Mouse (Mus musculus): ENCODE data around the gene Opcml. TPM values are rescaled to one million over a fixed set of nuclear protein-coding genes. Genes with fewer than 3 reads are reported as not detected.
A peak's percentile ranks its signal among the peaks of the same experiment; 100 is the strongest.

The Opcml gene
- polyA plus RNA-seq, 1 experiment from 2014 or later = 4.1 TPM

- H3K4me1 ChIP-seq = no peaks in the 10 kb centered on the region
- H3K9me3 ChIP-seq = no peaks in the 10 kb centered on the region
- H3K4me2 ChIP-seq = no peak overlapping the region
- no peak overlapping the region for H3K27ac ChIP-seq
- no peak overlapping the region for H3K9ac ChIP-seq
- WGBS = 64% methylated on average over 4 of the region's 4 CpGs
- no peaks in the 10 kb centered on the region for H3K36me3 ChIP-seq
- no peaks in the 10 kb centered on the region for H3K27me3 ChIP-seq (replicated peaks)
- H3K4me3 ChIP-seq (replicated peaks) = no peak overlapping the region
- ATAC-seq (ENCODE audit: insufficient read depth, low FRiP score, low read depth) = no peak
Observed at GRCm38 (mm10) chr9:28319021-28319755, 528.6 kb downstream of the Opcml start.

GRCm38 (mm10) chr9:28319802-28320201 is 529.2 kb downstream of the Opcml start:
- Histone ChIP-seq H3K27me3 (replicated peaks) (no peaks in the 10 kb centered on the region), H3K9ac (no peak overlapping the region), H3K36me3 (no peaks in the 10 kb centered on the region), H3K27ac (no peak overlapping the region), H3K4me2 (no peak overlapping the region), H3K4me3 (replicated peaks) (no peak overlapping the region), H3K9me3 (no peaks in the 10 kb centered on the region), H3K4me1 (no peaks in the 10 kb centered on the region)
- WGBS = 38% methylated on average over 1 of the region's 1 CpGs
- 0 out of 2 replicates have a peak, but pooled peaks have one; percentile 53 for ATAC-seq (ENCODE audit: insufficient read depth, low FRiP score, low read depth)

GRCm38 (mm10) chr9:28327985-28328384 is 537.4 kb downstream of the Opcml start:
- Histone ChIP-seq H3K4me1 (no peaks in the 10 kb centered on the region), H3K27ac (no peak overlapping the region), H3K9me3 (no peaks in the 10 kb centered on the region), H3K4me2 (no peak overlapping the region), H3K36me3 (no peaks in the 10 kb centered on the region), H3K9ac (no peak overlapping the region), H3K4me3 (replicated peaks) (no peak overlapping the region), H3K27me3 (replicated peaks) (no peaks in the 10 kb centered on the region)
- no peak for ATAC-seq (ENCODE audit: insufficient read depth, low FRiP score, low read depth)
- 47% methylated on average over 4 of the region's 4 CpGs for WGBS

GRCm38 (mm10) chr9:28328434-28328833 is 537.9 kb downstream of the Opcml start:
- 86% methylated on average over 2 of the region's 2 CpGs for WGBS
- Histone ChIP-seq H3K4me3 (replicated peaks) (no peak overlapping the region), H3K9ac (no peak overlapping the region), H3K36me3 (no peaks in the 10 kb centered on the region), H3K4me2 (no peak overlapping the region), H3K4me1 (no peaks in the 10 kb centered on the region), H3K9me3 (no peaks in the 10 kb centered on the region), H3K27ac (no peak overlapping the region), H3K27me3 (replicated peaks) (no peaks in the 10 kb centered on the region)
- ATAC-seq (ENCODE audit: insufficient read depth, low FRiP score, low read depth) = no peak

GRCm38 (mm10) chr9:28329477-28329876 is 538.9 kb downstream of the Opcml start:
- H3K27me3 ChIP-seq (replicated peaks) = no peaks in the 10 kb centered on the region
- H3K9me3 ChIP-seq = no peaks in the 10 kb centered on the region
- no peak overlapping the region for H3K4me2 ChIP-seq
- no peak overlapping the region for H3K4me3 ChIP-seq (replicated peaks)
- no peak overlapping the region for H3K9ac ChIP-seq
- no peaks in the 10 kb centered on the region for H3K4me1 ChIP-seq
- ATAC-seq (ENCODE audit: insufficient read depth, low FRiP score, low read depth) = no peak
- H3K27ac ChIP-seq = no peak overlapping the region
- no peaks in the 10 kb centered on the region for H3K36me3 ChIP-seq

- ATAC-seq (ENCODE audit: insufficient read depth, low FRiP score, low read depth) = no peak
- H3K36me3 ChIP-seq = no peaks in the 10 kb centered on the region
- no peak overlapping the region for H3K4me3 ChIP-seq (replicated peaks)
- no peak overlapping the region for H3K9ac ChIP-seq
- H3K4me2 ChIP-seq = peak overlapping the region; percentile 24; the same call in 1 of the 2 replicates
- no peak overlapping the region for H3K27ac ChIP-seq
- H3K4me1 ChIP-seq = no peaks in the 10 kb centered on the region
- no peaks in the 10 kb centered on the region for H3K9me3 ChIP-seq
- no peaks in the 10 kb centered on the region for H3K27me3 ChIP-seq (replicated peaks)
- WGBS = 23% methylated on average over 10 of the region's 10 CpGs
Observed at GRCm38 (mm10) chr9:28336511-28337208, 546.1 kb downstream of the Opcml start.

- Histone ChIP-seq H3K27ac (no peak overlapping the region), H3K9me3 (no peaks in the 10 kb centered on the region), H3K4me1 (no peaks in the 10 kb centered on the region), H3K4me2 (no peak overlapping the region), H3K36me3 (no peaks in the 10 kb centered on the region), H3K27me3 (replicated peaks) (no peaks in the 10 kb centered on the region), H3K4me3 (replicated peaks) (no peak overlapping the region), H3K9ac (no peak overlapping the region)
- ATAC-seq (ENCODE audit: insufficient read depth, low FRiP score, low read depth) = no peak
- 72% methylated on average over 2 of the region's 2 CpGs for WGBS
Observed at GRCm38 (mm10) chr9:28337837-28338236, 547.3 kb downstream of the Opcml start.

GRCm38 (mm10) chr9:28354978-28355377 is 564.4 kb downstream of the Opcml start:
- Histone ChIP-seq H3K27ac (no peak overlapping the region), H3K4me1 (no peaks in the 10 kb centered on the region), H3K27me3 (replicated peaks) (no peaks in the 10 kb centered on the region), H3K4me2 (no peak overlapping the region), H3K9me3 (no peaks in the 10 kb centered on the region), H3K36me3 (no peaks in the 10 kb centered on the region), H3K9ac (no peak overlapping the region), H3K4me3 (replicated peaks) (no peak overlapping the region)
- ATAC-seq (ENCODE audit: insufficient read depth, low FRiP score, low read depth) = no peak

- no peak overlapping the region for H3K9ac ChIP-seq
- no peak for ATAC-seq (ENCODE audit: insufficient read depth, low FRiP score, low read depth)
Observed at GRCm38 (mm10) chr9:28357946-28358345, 567.4 kb downstream of the Opcml start.

GRCm38 (mm10) chr9:28360691-28361090 is 570.1 kb downstream of the Opcml start:
- Histone ChIP-seq H3K27me3 (replicated peaks) (no peaks in the 10 kb centered on the region), H3K4me3 (replicated peaks) (no peak overlapping the region), H3K4me2 (no peak overlapping the region), H3K4me1 (no peaks in the 10 kb centered on the region), H3K9me3 (no peaks in the 10 kb centered on the region), H3K9ac (no peak overlapping the region), H3K27ac (no peak overlapping the region), H3K36me3 (no peaks in the 10 kb centered on the region)
- 72% methylated on average over 2 of the region's 2 CpGs for WGBS
- ATAC-seq (ENCODE audit: insufficient read depth, low FRiP score, low read depth) = no peak

More at GRCm38 (mm10) chr9:28357946-28358345, 567.4 kb downstream of the Opcml start:
- Histone ChIP-seq H3K4me1 (no peaks in the 10 kb centered on the region), H3K27ac (no peak overlapping the region), H3K9me3 (no peaks in the 10 kb centered on the region), H3K4me3 (replicated peaks) (no peak overlapping the region), H3K4me2 (no peak overlapping the region), H3K27me3 (replicated peaks) (no peaks in the 10 kb centered on the region), H3K36me3 (no peaks in the 10 kb centered on the region)
- 71% methylated on average over 3 of the region's 3 CpGs for WGBS

- WGBS = 77% methylated on average over 10 of the region's 10 CpGs
- H3K4me3 ChIP-seq (replicated peaks) = no peak overlapping the region
- no peaks in the 10 kb centered on the region for H3K4me1 ChIP-seq
- H3K27me3 ChIP-seq (replicated peaks) = no peaks in the 10 kb centered on the region
- H3K9ac ChIP-seq = no peak overlapping the region
- no peak overlapping the region for H3K27ac ChIP-seq
- no peak overlapping the region for H3K4me2 ChIP-seq
- no peaks in the 10 kb centered on the region for H3K9me3 ChIP-seq
- H3K36me3 ChIP-seq = no peaks in the 10 kb centered on the region
- no peak for ATAC-seq (ENCODE audit: insufficient read depth, low FRiP score, low read depth)
Observed at GRCm38 (mm10) chr9:28364473-28365159, 574.0 kb downstream of the Opcml start.

- H3K9ac ChIP-seq = no peak overlapping the region
- ATAC-seq (ENCODE audit: insufficient read depth, low FRiP score, low read depth) = no peak
- no peaks in the 10 kb centered on the region for H3K27me3 ChIP-seq (replicated peaks)
- H3K27ac ChIP-seq = no peak overlapping the region
- H3K4me3 ChIP-seq (replicated peaks) = no peak overlapping the region
- no peaks in the 10 kb centered on the region for H3K9me3 ChIP-seq
- H3K4me1 ChIP-seq = no peaks in the 10 kb centered on the region
- no peak overlapping the region for H3K4me2 ChIP-seq
- WGBS = 69% methylated on average over 2 of the region's 2 CpGs
- no peaks in the 10 kb centered on the region for H3K36me3 ChIP-seq
Observed at GRCm38 (mm10) chr9:28365160-28365473, 574.5 kb downstream of the Opcml start.

All from stomach, embryonic 15.5 days (tissue).